Mouse (Mus musculus) MEL (cell line): ENCODE data around the gene Myocd. TPM values are rescaled to one million over a fixed set of nuclear protein-coding genes. Genes with fewer than 3 reads are reported as not detected.

Experiments
- DNase-seq: peaks from one replicate; pipeline ENCODE4 v3.0.0; 2011; ENCODE audit warnings: low read depth, low spot score
- H3K27ac ChIP-seq: 2 replicates; pipeline ENCODE4 v1.5.1; 2012; ENCODE audit warnings: low read depth, mild to moderate bottlenecking, control low read depth, low read length, moderate library complexity; ENCODE audit not compliant: control insufficient read depth
- H3K27me3 ChIP-seq, 2 experiments: fragments of 150-350 bp in 1 of 2; sonication (generic) in 1 of 2; 2 replicates each; pipeline ENCODE4 v1.6.1; 2012; ENCODE audit warnings: low read length in 2 of 2, mild to moderate bottlenecking in 2 of 2, improper control_type of control experiment in 1 of 2, moderate library complexity in 1 of 2; ENCODE audit not compliant: insufficient read depth in 2 of 2, control insufficient read depth in 1 of 2
- H3K36me3 ChIP-seq, 2 experiments: 2 replicates each; pipeline ENCODE4 v1.6.1; 2012 to 2014; ENCODE audit warnings: low read length in 2 of 2, improper control_type of control experiment in 1 of 2, inconsistent platforms in 1 of 2, mild to moderate bottlenecking in 1 of 2; ENCODE audit not compliant: insufficient read depth in 2 of 2, control insufficient read depth in 1 of 2
- H3K4me1 ChIP-seq, 2 experiments: fragments of 150-350 bp in 1 of 2; sonication (generic) in 1 of 2; 2 replicates each; pipeline ENCODE4 v1.6.1; 2012; ENCODE audit warnings: low read length in 2 of 2, improper control_type of control experiment in 1 of 2, mild to moderate bottlenecking in 1 of 2; ENCODE audit not compliant: insufficient read depth in 2 of 2, control insufficient read depth in 1 of 2
- H3K4me3 ChIP-seq, 2 experiments: fragments of 150-350 bp in 1 of 2; sonication (generic) in 1 of 2; 2 replicates each; pipeline ENCODE4 v1.5.1; 2012; ENCODE audit warnings: low read depth in 2 of 2, low read length in 2 of 2, mild to moderate bottlenecking in 2 of 2, moderate library complexity in 2 of 2, control low read depth in 1 of 2, improper control_type of control experiment in 1 of 2; ENCODE audit not compliant: control insufficient read depth in 1 of 2, insufficient read depth in 1 of 2
- H3K79me2 ChIP-seq: 2 replicates; pipeline ENCODE4 v1.6.1; 2012; ENCODE audit warnings: mild to moderate bottlenecking, low read length, moderate library complexity; ENCODE audit not compliant: control insufficient read depth, poor library complexity, insufficient read depth
- H3K9ac ChIP-seq: 2 replicates; pipeline ENCODE4 v1.6.1; 2012; ENCODE audit warnings: low read depth, mild to moderate bottlenecking, control low read depth, low read length, moderate library complexity; ENCODE audit not compliant: control insufficient read depth, poor library complexity, severe bottlenecking
- H3K9me3 ChIP-seq: fragments of 150-350 bp; sonication (generic); replicated peaks from 2 replicates; pipeline ENCODE4 v1.6.1; 2012; ENCODE audit warnings: mild to moderate bottlenecking, low read length, improper control_type of control experiment, moderate library complexity; ENCODE audit not compliant: insufficient read depth
- CHD1 ChIP-seq: IDR thresholded peaks from 2 replicates; pipeline ENCODE4 v1.6.1; 2012; ENCODE audit warnings: low read depth, mild to moderate bottlenecking, inconsistent platforms, low read length, improper control_type of control experiment
- CHD2 ChIP-seq: IDR thresholded peaks from 2 replicates; pipeline ENCODE4 v1.6.1; 2011; ENCODE audit warnings: low read length, improper control_type of control experiment
- ELF1 ChIP-seq: IDR thresholded peaks from 2 replicates; pipeline ENCODE4 v1.6.1; 2014; ENCODE audit warnings: low read depth, mild to moderate bottlenecking, inconsistent platforms, low read length, improper control_type of control experiment, moderate library complexity
- EP300 ChIP-seq, 2 experiments: IDR thresholded peaks; 2 replicates each; pipeline ENCODE4 v1.6.1; 2011; ENCODE audit warnings: improper control_type of control experiment in 2 of 2, low read length in 2 of 2, low read depth in 1 of 2, mild to moderate bottlenecking in 1 of 2
- ETS1 ChIP-seq: IDR thresholded peaks from 2 replicates; pipeline ENCODE4 v1.6.1; 2012; ENCODE audit warnings: low read depth, mild to moderate bottlenecking, inconsistent platforms, low read length, improper control_type of control experiment, moderate library complexity
- GATA1 ChIP-seq: IDR thresholded peaks from 2 replicates; pipeline ENCODE4 v1.6.1; 2011; ENCODE audit warnings: low read depth, low read length, improper control_type of control experiment
- MEF2A ChIP-seq: IDR thresholded peaks from 2 replicates; pipeline ENCODE4 v1.6.1; 2014; ENCODE audit warnings: low read depth, mild to moderate bottlenecking, inconsistent platforms, low read length, improper control_type of control experiment; ENCODE audit not compliant: poor library complexity, insufficient replicate concordance, severe bottlenecking; ENCODE audit errors: extremely low read depth
- NELFE ChIP-seq: IDR thresholded peaks from 2 replicates; pipeline ENCODE4 v1.6.1; 2011; ENCODE audit warnings: low read depth, low read length, improper control_type of control experiment
- NRF1 ChIP-seq: IDR thresholded peaks from 2 replicates; pipeline ENCODE4 v1.6.1; 2014; ENCODE audit warnings: low read depth, mild to moderate bottlenecking, inconsistent platforms, low read length, improper control_type of control experiment, moderate library complexity; ENCODE audit not compliant: poor library complexity, insufficient read depth, severe bottlenecking
- POLR2AphosphoS2 ChIP-seq: IDR thresholded peaks from 2 replicates; pipeline ENCODE4 v1.6.1; 2011; ENCODE audit warnings: low read length, improper control_type of control experiment
- POLR2AphosphoS5 ChIP-seq: IDR thresholded peaks from 2 replicates; pipeline ENCODE4 v1.6.1; 2012; ENCODE audit warnings: low read depth, borderline replicate concordance, mild to moderate bottlenecking, inconsistent platforms, low read length, moderate library complexity, mixed read lengths
- SIN3A ChIP-seq: IDR thresholded peaks from 2 replicates; pipeline ENCODE4 v1.6.1; 2012; ENCODE audit warnings: low read length, improper control_type of control experiment, inconsistent platforms
- TCF12 ChIP-seq: IDR thresholded peaks from 2 replicates; pipeline ENCODE4 v1.6.1; 2014; ENCODE audit warnings: low read depth, mild to moderate bottlenecking, inconsistent platforms, low read length, improper control_type of control experiment, moderate library complexity
- USF2 ChIP-seq, 2 experiments: IDR thresholded peaks; 2 replicates each; pipeline ENCODE4 v1.6.1; 2011 to 2012; ENCODE audit warnings: improper control_type of control experiment in 2 of 2, low read length in 2 of 2, borderline replicate concordance in 1 of 2, inconsistent platforms in 1 of 2, low read depth in 1 of 2, mild to moderate bottlenecking in 1 of 2; ENCODE audit not compliant: insufficient read depth in 1 of 2
- ZC3H11A ChIP-seq: IDR thresholded peaks from 2 replicates; pipeline ENCODE4 v1.6.1; 2012; ENCODE audit warnings: low read depth, mild to moderate bottlenecking, inconsistent platforms, low read length, improper control_type of control experiment
- ZMIZ1 ChIP-seq: IDR thresholded peaks from 2 replicates; pipeline ENCODE4 v1.6.1; 2012; ENCODE audit warnings: low read depth, mild to moderate bottlenecking, inconsistent platforms, low read length, improper control_type of control experiment, moderate library complexity
- polyA plus RNA-seq, 2 experiments: library from polyadenylated mRNA; stranded (reverse) in 1 of 2; unstranded in 1 of 2; fragments of >175 nt in 1 of 2; fragments of >200 nt in 1 of 2; gene quantifications; 2 replicates each; pipeline versions ENCODE4 v1.2.1 to v1.2.4; 2012; ENCODE audit warnings: low replicate concordance in 2 of 2, low read depth in 1 of 2; ENCODE audit not compliant: insufficient read length in 2 of 2, insufficient read depth in 1 of 2, missing spikeins in 1 of 2
- total RNA-seq: library from RNA; depleted of rRNA; stranded (reverse); fragments of 300-350 nt; gene quantifications from 2 replicates; pipeline ENCODE4 v1.2.3, GENCODE M21; 2012

The Myocd gene
- total and polyA plus RNA-seq, 3 experiments: not detected

GRCm38 (mm10) chr11:65294128-65294833 is 24.5 kb upstream of the Myocd start:
- no peak for DNase-seq
- Histone ChIP-seq H3K9ac (no peak overlapping the region), H3K4me1 (no peaks in the 10 kb centered on the region), H3K36me3 (no peaks in the 10 kb centered on the region), H3K27me3 (no peaks in the 10 kb centered on the region), H3K4me3 (no peak overlapping the region), H3K79me2 (no peaks in the 10 kb centered on the region), H3K9me3 (no peaks in the 10 kb centered on the region), H3K27ac (no peak overlapping the region)
- no peak for TF ChIP-seq USF2 (IDR thresholded peaks at IDR 0.05; ENCODE audit: borderline replicate concordance in 1 of 2, insufficient read depth in 1 of 2, low read depth in 1 of 2, low read length in 2 of 2)
- TF ChIP-seq GATA1: no peak
- TF ChIP-seq CHD2: no peak
- no peak for TF ChIP-seq CHD1
- TF ChIP-seq EP300 (IDR thresholded peaks at IDR 0.05; ENCODE audit: low read depth in 1 of 2, low read length in 2 of 2): no peak
- no peak for TF ChIP-seq TCF12
- TF ChIP-seq NELFE: no peak
- TF ChIP-seq ETS1: no peak
- no peak for TF ChIP-seq POLR2AphosphoS5
- no peak for TF ChIP-seq POLR2AphosphoS2
- no peak for TF ChIP-seq NRF1
- TF ChIP-seq ZMIZ1: no peak
- TF ChIP-seq MEF2A: no peak
- no peak for TF ChIP-seq ZC3H11A
- TF ChIP-seq SIN3A: no peak

- H3K79me2 ChIP-seq: no peaks in the 10 kb centered on the region
- no peak overlapping the region for H3K27ac ChIP-seq
- no peaks in the 10 kb centered on the region for H3K36me3 ChIP-seq
- H3K4me3 ChIP-seq: no peak overlapping the region
- no peak overlapping the region for H3K9ac ChIP-seq
- DNase-seq: no peak
- no peaks in the 10 kb centered on the region for H3K9me3 ChIP-seq
- H3K27me3 ChIP-seq: no peaks in the 10 kb centered on the region
- no peaks in the 10 kb centered on the region for H3K4me1 ChIP-seq
- no peak for TF ChIP-seq ELF1
Observed at GRCm38 (mm10) chr11:65292994-65293393, 23.2 kb upstream of the Myocd start.
